Mouse (Mus musculus) CH12.LX (cell line): ENCODE measurements at regions not wholly inside any gene's neighbourhood (a gene's known extent, or its start where the extent isn't known, plus 50 kb on each side); places are given as distances from the start of the nearest gene placed in this dataset.

ENCODE experiments used
- DNase-seq: peaks from one replicate; pipeline ENCODE4 v3.0.0-alpha.2; 2013; ENCODE audit errors: extremely low read depth
- H3K27ac ChIP-seq: 2 replicates; pipeline ENCODE4 v1.5.1; 2012; ENCODE audit warnings: low read depth, mild to moderate bottlenecking, control low read depth, moderate library complexity; ENCODE audit not compliant: insufficient read depth
- H3K27me3 ChIP-seq: replicated peaks from 2 replicates; pipeline ENCODE3; 2012; ENCODE audit warnings: inconsistent platforms
- H3K36me3 ChIP-seq, 2 experiments: replicated peaks in 1 of 2; 2 replicates each; pipeline versions ENCODE3 to v1.6.1; 2012; ENCODE audit warnings: inconsistent platforms in 1 of 2, low read length in 1 of 2, mild to moderate bottlenecking in 1 of 2, mixed read lengths in 1 of 2, moderate library complexity in 1 of 2; ENCODE audit not compliant: control insufficient read depth in 1 of 2, insufficient read depth in 1 of 2
- H3K4me1 ChIP-seq, 2 experiments: 2 replicates each; pipeline ENCODE4 v1.6.1; 2012; ENCODE audit warnings: inconsistent platforms in 1 of 2, moderate library complexity in 1 of 2; ENCODE audit not compliant: insufficient read depth in 2 of 2, control insufficient read depth in 1 of 2
- H3K4me2 ChIP-seq: 2 replicates; pipeline ENCODE4 v1.6.1; 2012; ENCODE audit warnings: low read depth, mild to moderate bottlenecking, control low read depth; ENCODE audit not compliant: poor library complexity, insufficient read depth, severe bottlenecking
- H3K4me3 ChIP-seq, 3 experiments: fragments of 150-350 bp in 1 of 3; sonication (generic) in 1 of 3; replicated peaks in 1 of 3; 2 replicates each; pipeline versions ENCODE3 to v1.5.1; 2011 to 2012; ENCODE audit warnings: low read depth in 2 of 3, low read length in 2 of 3, mild to moderate bottlenecking in 2 of 3, moderate library complexity in 2 of 3, control low read depth in 1 of 3, improper control_type of control experiment in 1 of 3, inconsistent platforms in 1 of 3, mixed read lengths in 1 of 3; ENCODE audit not compliant: poor library complexity in 1 of 3
- H3K79me2 ChIP-seq: replicated peaks from 2 replicates; pipeline ENCODE4 v1.6.1; 2012; ENCODE audit warnings: mild to moderate bottlenecking, moderate library complexity; ENCODE audit not compliant: control insufficient read depth, poor library complexity, insufficient read depth, severe bottlenecking; ENCODE audit errors: extremely low read depth
- H3K9ac ChIP-seq: 2 replicates; pipeline ENCODE4 v1.6.1; 2012; ENCODE audit warnings: low read depth, mild to moderate bottlenecking, control low read depth, moderate library complexity; ENCODE audit not compliant: insufficient read depth
- H3K9me3 ChIP-seq: replicated peaks from 2 replicates; pipeline ENCODE3; 2012; ENCODE audit warnings: low read length, inconsistent platforms, mixed read lengths
- BHLHE40 ChIP-seq: IDR thresholded peaks from 2 replicates; pipeline ENCODE4 v1.6.1; 2011; ENCODE audit warnings: mild to moderate bottlenecking, low read depth, low read length, improper control_type of control experiment
- CHD1 ChIP-seq: IDR thresholded peaks from 2 replicates; pipeline ENCODE4 v1.6.1; 2012; ENCODE audit warnings: low read depth, low read length, improper control_type of control experiment, inconsistent platforms
- CHD2 ChIP-seq: IDR thresholded peaks from 2 replicates; pipeline ENCODE4 v1.6.1; 2011; ENCODE audit warnings: low read length, improper control_type of control experiment
- CTCF ChIP-seq, 2 experiments: IDR thresholded peaks in 1 of 2; conservative IDR thresholded peaks in 1 of 2; 2 replicates each; pipeline ENCODE4 v1.5.1; 2011 to 2012; ENCODE audit warnings: low read depth in 2 of 2, low read length in 2 of 2, improper control_type of control experiment in 1 of 2, inconsistent platforms in 1 of 2, mild to moderate bottlenecking in 1 of 2, moderate library complexity in 1 of 2
- ELF1 ChIP-seq: IDR thresholded peaks from 2 replicates; pipeline ENCODE4 v1.6.1; 2014; ENCODE audit warnings: low read depth, mild to moderate bottlenecking, inconsistent platforms, low read length, improper control_type of control experiment
- EP300 ChIP-seq: IDR thresholded peaks from 2 replicates; pipeline ENCODE4 v1.6.1; 2011; ENCODE audit warnings: low read length, improper control_type of control experiment
- JUN ChIP-seq: IDR thresholded peaks from 2 replicates; pipeline ENCODE4 v1.6.1; 2011; ENCODE audit warnings: low read depth, mild to moderate bottlenecking, low read length, improper control_type of control experiment, moderate library complexity; ENCODE audit not compliant: insufficient read depth
- JUND ChIP-seq: conservative IDR thresholded peaks from 2 replicates; pipeline ENCODE4 v1.6.1; 2011; ENCODE audit warnings: low read depth, low read length, improper control_type of control experiment
- MAX ChIP-seq: IDR thresholded peaks from 2 replicates; pipeline ENCODE4 v1.6.1; 2011; ENCODE audit warnings: low read length, improper control_type of control experiment
- MAZ ChIP-seq: IDR thresholded peaks from 2 replicates; pipeline ENCODE4 v1.6.1; 2012; ENCODE audit warnings: low read depth, mild to moderate bottlenecking, inconsistent platforms, low read length, improper control_type of control experiment, moderate library complexity
- MEF2A ChIP-seq: IDR thresholded peaks from 2 replicates; pipeline ENCODE4 v1.6.1; 2014; ENCODE audit warnings: low read depth, mild to moderate bottlenecking, inconsistent platforms, low read length, improper control_type of control experiment, borderline replicate concordance
- MYC ChIP-seq: IDR thresholded peaks from 2 replicates; pipeline ENCODE4 v1.6.1; 2011; ENCODE audit warnings: low read depth, mild to moderate bottlenecking, improper control_type of control experiment, low read length
- POLR2A ChIP-seq: IDR thresholded peaks from 2 replicates; pipeline ENCODE4 v1.6.1; 2011; ENCODE audit warnings: low read depth, mild to moderate bottlenecking, improper control_type of control experiment, low read length
- SIN3A ChIP-seq: IDR thresholded peaks from 2 replicates; pipeline ENCODE4 v1.6.1; 2012; ENCODE audit warnings: low read length, improper control_type of control experiment, inconsistent platforms
- TBP ChIP-seq: conservative IDR thresholded peaks from 2 replicates; pipeline ENCODE4 v1.6.1; 2011; ENCODE audit warnings: low read depth, low read length, improper control_type of control experiment
- TCF12 ChIP-seq: IDR thresholded peaks from 2 replicates; pipeline ENCODE4 v1.6.1; 2014; ENCODE audit warnings: low read depth, mild to moderate bottlenecking, inconsistent platforms, low read length, improper control_type of control experiment
- UBTF ChIP-seq: IDR thresholded peaks from 2 replicates; pipeline ENCODE4 v1.6.1; 2012; ENCODE audit warnings: low read depth, mild to moderate bottlenecking, inconsistent platforms, low read length, improper control_type of control experiment, moderate library complexity
- USF2 ChIP-seq: conservative IDR thresholded peaks from 2 replicates; pipeline ENCODE4 v1.6.1; 2011; ENCODE audit warnings: low read depth, low read length, improper control_type of control experiment
- ZC3H11A ChIP-seq: IDR thresholded peaks from 2 replicates; pipeline ENCODE4 v1.6.1; 2012; ENCODE audit warnings: low read depth, mild to moderate bottlenecking, inconsistent platforms, low read length, improper control_type of control experiment
- ZKSCAN1 ChIP-seq: IDR thresholded peaks from 2 replicates; pipeline ENCODE4 v1.6.1; 2012; ENCODE audit warnings: low read depth, inconsistent platforms, low read length, improper control_type of control experiment, borderline replicate concordance
- ZMIZ1 ChIP-seq: IDR thresholded peaks from 2 replicates; pipeline ENCODE4 v1.6.1; 2012; ENCODE audit warnings: low read depth, mild to moderate bottlenecking, inconsistent platforms, low read length, improper control_type of control experiment
- dilution Hi-C: fragments of 300-500 bp; cut with MboI; formaldehyde crosslinking; loops from 2 replicates; pipeline ENCODE4 v1.14.3; 2020; ENCODE audit warnings: low sequenced_read_pairs; ENCODE audit not compliant: extremely low pct_unique_long_range_greater_than_20kb, extremely low pct_ligation_motif_present
- in situ Hi-C: fragments of 300-500 bp; cut with MboI; formaldehyde crosslinking; loops from 3 replicates; pipeline ENCODE4 v1.14.3; 2019; ENCODE audit warnings: low sequenced_read_pairs, low pct_ligation_motif_present, low pct_unique_long_range_greater_than_20kb, mixed read lengths

DNA sequence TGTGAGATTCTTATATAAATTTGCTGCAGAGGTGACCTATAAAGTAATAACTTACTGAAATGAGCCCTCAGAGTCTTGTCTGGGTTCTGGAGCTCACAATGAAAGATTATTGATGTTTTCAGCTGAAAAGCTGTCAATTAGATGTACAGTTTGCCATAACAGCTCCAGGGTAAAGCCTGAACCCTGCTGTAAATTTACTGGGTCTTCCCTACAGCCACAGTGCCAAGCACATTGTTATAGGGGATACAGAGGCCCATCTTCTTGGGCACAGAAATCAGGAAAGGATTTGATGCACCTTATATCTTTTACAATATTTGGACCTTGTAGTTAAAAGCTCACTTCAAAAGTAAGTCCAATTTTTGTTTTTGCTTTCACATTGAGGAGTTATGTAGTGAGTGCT, 628.0 kb downstream of the Cdh9 start:
- no peak overlapping the region for H3K4me3 ChIP-seq
- H3K79me2 ChIP-seq, result no peaks in the 10 kb centered on the region
- TF ChIP-seq CTCF (conservative IDR thresholded peaks at IDR 0.05 in 1 of 2, IDR thresholded peaks at IDR 0.05 in 1 of 2; ENCODE audit: low read depth in 2 of 2, low read length in 2 of 2) (no peak), CHD1 (no peak), MYC (no peak), ZC3H11A (no peak), ZMIZ1 (no peak), JUN (no peak), SIN3A (no peak), UBTF (no peak), MAZ (no peak), TCF12 (no peak), MAX (no peak), ZKSCAN1 (no peak), MEF2A (no peak)
- dilution Hi-C loops (no loop called here), in situ Hi-C loops (no loop called here)
- no peak overlapping the region for H3K4me2 ChIP-seq
- no peaks in the 10 kb centered on the region for H3K27me3 ChIP-seq
- no peaks in the 10 kb centered on the region for H3K4me1 ChIP-seq
- peaks cover 28% of the 10 kb centered on the region for H3K9me3 ChIP-seq
- H3K36me3 ChIP-seq, result no peaks in the 10 kb centered on the region
- no peak for DNase-seq
- no peak overlapping the region for H3K9ac ChIP-seq
- no peak overlapping the region for H3K27ac ChIP-seq

GRCm38 (mm10) chr15:17357083-17357774, 628.7 kb downstream of the Cdh9 start:
- no peak overlapping the region for H3K27ac ChIP-seq
- no peaks in the 10 kb centered on the region for H3K36me3 ChIP-seq
- dilution Hi-C loops, result no loop called here
- no peak for TF ChIP-seq POLR2A
- TF ChIP-seq JUND, result no peak
- no peak for TF ChIP-seq USF2
- TF ChIP-seq EP300, result no peak
- TF ChIP-seq ZMIZ1, result no peak
- no peak for TF ChIP-seq CHD2
- TF ChIP-seq MYC, result no peak
- no peak for TF ChIP-seq ELF1
- no peak for TF ChIP-seq CTCF (conservative IDR thresholded peaks at IDR 0.05 in 1 of 2, IDR thresholded peaks at IDR 0.05 in 1 of 2; ENCODE audit: low read depth in 2 of 2, low read length in 2 of 2)
- no peak for TF ChIP-seq TBP
- TF ChIP-seq BHLHE40, result no peak
- no peak for TF ChIP-seq CHD1
- no peak for TF ChIP-seq SIN3A
- no peak for TF ChIP-seq UBTF
- TF ChIP-seq, all 38 proteins: peak for 0
- Histone ChIP-seq H3K79me2 (no peaks in the 10 kb centered on the region), H3K9me3 (peaks cover 25% of the 10 kb centered on the region), H3K27me3 (no peaks in the 10 kb centered on the region), H3K4me2 (no peak overlapping the region), H3K9ac (no peak overlapping the region), H3K4me1 (no peaks in the 10 kb centered on the region), H3K4me3 (no peak overlapping the region)
- in situ Hi-C loops, result no loop called here
- no peak for DNase-seq
